Mouse (Mus musculus) ovary, postnatal 10 days (tissue): ENCODE results near the gene B830017H08Rik.
A peak's percentile ranks its signal among the peaks of the same experiment; 100 is the strongest.

Experiments used
- DNase-seq: peaks from one replicate; pipeline ENCODE4 v3.0.0; 2022; ENCODE audit warnings: low spot score

B830017H08Rik gene

GRCm38 (mm10) chr16:17809711-17810110, 23.2 kb upstream of the B830017H08Rik start:
- DNase-seq = peak; percentile 36

- no peak for DNase-seq
Observed at GRCm38 (mm10) chr16:17812120-17812519, 20.8 kb upstream of the B830017H08Rik start.

- no peak for DNase-seq
Observed at GRCm38 (mm10) chr16:17813173-17813572, 19.7 kb upstream of the B830017H08Rik start.

DNA sequence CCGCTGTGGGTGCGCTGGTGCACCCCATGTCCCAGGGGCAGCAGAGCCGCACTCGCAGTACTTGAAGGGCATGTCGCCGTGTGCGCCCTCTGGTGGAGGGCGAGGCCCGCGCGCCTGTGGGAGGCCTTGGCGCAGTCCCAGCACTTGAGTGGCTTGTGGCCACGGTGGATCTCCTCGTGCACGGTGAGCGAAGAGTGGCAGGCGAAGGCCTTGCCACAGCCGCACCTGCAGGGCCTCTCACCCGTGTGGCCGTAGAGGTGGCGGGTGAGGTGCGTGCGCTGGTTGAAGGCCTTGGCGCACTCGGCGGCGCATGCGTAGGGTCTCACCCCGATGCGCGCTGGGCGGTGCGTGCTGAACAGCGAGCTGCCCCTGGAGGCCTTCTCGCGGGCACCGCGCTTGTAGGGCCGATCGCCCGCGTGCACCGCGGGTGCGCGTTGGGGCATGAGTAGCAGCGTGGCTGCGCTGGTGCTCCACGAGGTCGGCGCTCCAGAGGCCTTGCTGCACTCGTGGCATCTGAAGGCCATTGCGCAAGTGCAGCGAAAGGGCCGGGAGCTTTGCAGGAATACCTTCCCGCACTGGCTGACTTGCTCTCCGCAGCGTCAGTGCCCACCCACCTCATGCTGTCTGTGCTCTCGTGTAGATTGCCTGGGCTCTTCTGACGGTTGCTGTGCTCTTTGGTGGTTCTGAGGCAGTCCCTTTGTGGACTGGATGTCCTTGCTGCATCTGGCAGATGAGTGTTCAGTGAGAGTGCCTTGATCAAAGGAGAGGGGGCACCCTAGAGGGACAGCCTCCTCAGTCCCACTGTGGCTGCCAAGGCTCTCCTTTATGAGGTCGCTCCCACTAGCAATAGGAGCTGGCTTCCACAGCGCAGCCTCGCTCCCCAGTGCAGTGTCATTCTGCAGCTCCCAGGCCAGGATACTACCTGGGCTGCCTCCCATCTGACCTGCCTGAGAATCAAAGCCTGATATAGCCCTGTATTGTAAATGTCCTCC, 17.2 kb upstream of the B830017H08Rik start:
- DNase-seq = no peak

DNA sequence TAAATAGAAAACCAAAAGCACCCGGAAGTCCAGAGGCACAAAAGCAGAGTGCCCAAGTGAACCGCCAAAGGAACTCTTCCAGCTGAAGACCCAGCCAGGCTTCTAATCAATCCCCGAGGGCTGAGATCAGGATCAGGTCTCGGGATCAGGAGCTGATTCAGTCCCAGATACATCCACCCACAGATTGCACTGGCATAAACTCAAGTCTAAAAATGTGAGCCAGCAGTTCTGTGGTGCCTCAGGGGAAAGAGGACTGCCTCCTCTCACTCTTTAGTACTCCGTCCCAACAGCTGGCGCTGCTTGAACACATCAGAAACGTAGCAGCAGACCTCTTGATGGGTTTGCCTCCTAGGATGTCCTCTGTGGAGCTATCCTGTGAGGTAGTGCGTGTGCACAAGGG, 16.4 kb upstream of the B830017H08Rik start:
- no peak for DNase-seq

GRCm38 (mm10) chr16:17826500-17826899, 6.4 kb upstream of the B830017H08Rik start:
- DNase-seq = no peak

- DNase-seq = no peak
Observed at GRCm38 (mm10) chr16:17828229-17828628, 4.7 kb upstream of the B830017H08Rik start.

- no peak for DNase-seq
Observed at GRCm38 (mm10) chr16:17828867-17829266, 4.1 kb upstream of the B830017H08Rik start.

- no peak for DNase-seq
Observed at GRCm38 (mm10) chr16:17830385-17831178, 2.3 kb upstream of the B830017H08Rik start.

DNA sequence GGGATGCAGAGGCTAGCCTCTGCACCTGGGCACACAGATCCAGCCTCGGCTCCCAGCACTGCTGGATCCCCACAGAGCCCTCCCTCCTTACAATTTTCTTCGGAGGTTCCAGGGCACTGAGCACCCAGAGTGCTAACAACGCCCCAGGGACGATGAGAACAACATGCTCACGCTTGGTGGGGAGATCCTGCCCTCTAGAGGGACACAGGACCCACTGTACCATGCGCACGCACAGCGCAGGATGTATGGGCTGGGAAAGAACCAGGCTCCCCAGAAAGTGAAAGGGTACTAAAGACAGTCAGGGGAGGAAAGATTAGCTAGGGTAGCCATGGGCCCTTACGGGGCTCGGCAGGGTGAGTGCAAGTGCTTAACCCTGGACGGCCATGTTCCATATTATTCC, 1.1 kb upstream of the B830017H08Rik start:
- DNase-seq = no peak

DNA sequence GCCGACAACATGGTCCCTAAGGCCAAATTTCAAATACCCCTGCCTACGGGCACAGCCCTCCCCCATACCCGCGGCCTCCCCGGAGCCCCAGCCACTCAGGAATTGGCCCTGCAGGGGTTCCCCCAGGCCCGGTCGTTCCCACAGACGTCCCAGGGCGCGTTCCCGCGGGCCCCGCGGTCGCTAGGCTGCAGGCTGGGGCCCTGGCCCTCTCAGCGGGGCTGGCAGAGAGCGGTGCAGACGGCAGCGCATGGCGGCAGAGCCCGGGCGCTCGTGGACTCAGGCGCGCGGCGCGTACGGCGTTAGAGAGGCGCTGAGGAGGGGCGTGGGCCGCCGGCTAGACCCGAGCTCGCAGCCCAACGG, 380 bp downstream of the B830017H08Rik start:
- no peak for DNase-seq

DNA sequence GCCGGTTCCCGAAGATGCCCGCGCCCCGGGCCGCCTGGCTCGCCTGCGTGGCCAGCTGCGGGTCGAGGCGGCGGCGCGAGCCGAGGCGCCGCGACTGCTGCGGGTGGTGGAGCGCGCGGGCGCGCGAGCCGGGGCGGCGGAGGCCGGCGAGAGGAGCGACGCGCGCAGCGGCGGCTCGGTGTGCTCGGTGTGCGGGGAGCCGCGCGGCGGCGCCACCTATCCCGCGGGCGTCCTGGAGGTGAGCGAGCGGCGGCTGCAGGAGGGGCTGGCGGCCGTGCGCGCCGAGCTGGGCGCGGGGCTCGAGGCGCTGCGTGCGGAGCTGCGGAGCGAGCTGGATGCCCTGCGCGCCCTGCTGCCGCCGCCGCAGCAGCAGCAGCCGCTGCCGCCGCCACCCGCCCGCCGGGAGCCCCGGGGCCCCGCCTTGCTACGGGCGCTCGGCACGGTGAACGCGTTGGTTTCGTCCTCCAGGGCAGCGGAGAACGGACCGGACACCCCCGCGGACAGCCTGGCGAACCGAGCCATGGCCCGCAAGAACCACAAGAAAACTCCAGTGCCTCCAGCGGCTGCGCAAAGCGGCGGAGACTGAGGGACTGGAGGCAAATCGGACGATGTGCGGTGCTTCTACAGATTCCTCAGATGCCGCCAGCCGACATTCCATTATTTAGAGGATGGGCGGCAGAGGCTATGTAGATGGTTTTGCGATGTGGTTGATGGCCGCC, 919 bp downstream of the B830017H08Rik start:
- no peak for DNase-seq

DNA sequence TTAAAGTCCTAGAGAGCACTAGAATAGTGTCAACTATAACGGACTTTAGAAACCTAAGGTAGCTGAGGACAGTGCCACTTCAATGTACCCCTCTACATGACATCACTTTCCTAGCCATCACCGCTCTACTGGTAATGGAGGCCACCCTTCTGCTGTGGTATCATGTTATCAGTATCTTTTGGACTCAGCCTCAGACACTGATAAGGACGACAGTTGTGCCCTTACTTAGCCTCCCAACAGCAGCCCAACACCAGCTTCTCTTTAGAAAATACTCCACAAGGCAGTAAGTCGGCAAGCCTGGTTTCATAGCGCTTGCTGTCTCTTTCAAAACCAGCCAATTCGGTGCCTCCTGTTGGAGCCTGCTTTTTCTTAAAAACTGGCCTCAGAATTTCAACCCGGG, 1.6 kb downstream of the B830017H08Rik start:
- no peak for DNase-seq

- DNase-seq = no peak
Observed at GRCm38 (mm10) chr16:17835481-17835880, 2.6 kb downstream of the B830017H08Rik start.

DNA sequence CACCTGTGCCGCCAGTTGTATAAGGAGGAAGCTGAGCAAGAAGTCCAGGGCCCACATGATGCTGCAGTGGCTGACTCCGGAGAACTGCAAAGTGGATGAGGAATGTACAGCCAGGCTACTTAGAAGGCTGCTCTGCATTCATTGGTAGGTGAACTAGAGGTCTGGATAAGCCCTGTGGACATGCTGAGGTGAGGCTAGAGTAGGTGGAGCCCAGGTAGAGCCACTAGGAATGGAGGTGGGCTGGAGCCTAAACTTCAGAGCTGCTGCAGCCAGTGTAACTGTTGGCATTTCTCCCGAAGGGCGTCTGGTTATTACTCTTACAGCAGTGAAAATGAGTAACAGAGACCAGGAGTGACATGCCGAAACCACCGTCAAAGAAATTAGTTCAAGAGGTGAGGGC, 5.1 kb downstream of the B830017H08Rik start, which contains the start of gene Car15:
Car15 (minus strand) TSS at position 314 of the 400 bp plus-strand sequence.
- DNase-seq = no peak

DNA sequence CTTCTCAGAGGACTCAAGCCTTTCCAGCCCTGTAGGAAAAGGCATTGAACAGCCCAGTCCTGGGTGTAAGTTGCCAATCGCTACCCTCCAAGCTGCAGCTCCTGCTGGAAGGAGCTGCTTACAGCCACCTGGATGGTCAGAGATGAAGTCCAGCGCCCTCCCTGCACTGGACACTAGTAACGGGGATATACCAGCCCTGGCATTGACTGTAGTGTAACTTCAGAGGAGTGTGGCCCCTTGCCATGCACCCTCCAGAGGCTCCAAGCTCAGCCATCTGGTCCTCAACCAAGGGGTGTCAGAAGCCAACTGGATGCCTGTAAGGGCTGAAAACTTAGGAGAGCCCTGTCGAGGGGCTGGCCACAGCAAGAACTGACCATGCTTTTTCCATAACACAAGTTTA, 7.1 kb downstream of the B830017H08Rik start:
- no peak for DNase-seq

- no peak for DNase-seq
Observed at GRCm38 (mm10) chr16:17842437-17842836, 9.5 kb downstream of the B830017H08Rik start.

DNA sequence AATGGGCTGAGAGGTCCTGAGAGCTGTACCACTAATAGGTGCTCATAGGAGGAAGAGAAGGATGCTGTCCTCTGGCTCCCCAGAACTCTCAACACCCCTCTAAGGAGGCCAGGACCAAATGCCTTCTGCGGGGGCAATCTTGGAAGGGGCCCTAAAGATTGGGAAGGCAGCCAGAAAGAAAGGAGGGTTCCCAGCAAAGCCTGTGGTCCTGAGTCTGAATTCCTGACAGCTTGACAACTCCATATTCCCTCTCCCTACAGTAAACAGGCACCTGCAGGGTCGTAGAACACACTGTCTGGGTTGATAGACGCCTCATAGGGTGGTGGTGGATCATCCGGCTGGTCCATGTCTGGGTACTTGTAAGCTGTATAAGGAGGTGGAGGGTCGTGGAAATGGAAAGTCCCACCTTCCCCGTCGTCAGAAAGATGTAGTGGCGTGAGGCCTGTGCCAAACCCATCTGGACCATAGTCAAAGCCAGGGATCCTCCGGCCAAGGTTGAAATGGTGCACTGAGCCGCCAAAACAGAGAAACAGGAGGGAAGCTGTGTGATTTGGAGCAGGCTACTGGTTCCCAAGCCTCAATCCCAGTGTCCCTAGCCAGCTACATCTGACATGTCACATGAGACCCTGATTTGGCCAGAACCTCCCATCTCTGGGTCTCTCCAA, 10.9 kb downstream of the B830017H08Rik start:
- DNase-seq = no peak

DNA sequence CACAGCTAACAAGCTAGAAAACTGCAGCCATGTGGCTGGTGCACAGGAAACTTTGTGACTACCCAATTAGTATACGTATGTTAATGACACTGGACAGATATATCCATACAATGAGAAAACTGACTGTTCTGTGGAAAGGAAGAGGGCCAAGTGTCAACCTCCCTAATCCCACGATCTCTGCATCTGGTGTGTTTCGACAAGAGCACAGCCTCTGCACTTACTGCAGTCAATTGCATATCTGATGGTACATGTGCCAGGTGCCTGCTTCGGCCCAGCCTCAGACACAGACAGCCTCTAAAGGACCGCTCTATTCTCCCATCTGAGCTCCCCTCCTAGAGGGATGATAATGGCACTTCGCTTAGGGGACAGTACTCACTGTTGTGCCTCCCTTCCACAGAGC, 15.5 kb downstream of the B830017H08Rik start:
- no peak for DNase-seq

GRCm38 (mm10) chr16:17848928-17849327, 16.0 kb downstream of the B830017H08Rik start:
- DNase-seq = no peak

DNA sequence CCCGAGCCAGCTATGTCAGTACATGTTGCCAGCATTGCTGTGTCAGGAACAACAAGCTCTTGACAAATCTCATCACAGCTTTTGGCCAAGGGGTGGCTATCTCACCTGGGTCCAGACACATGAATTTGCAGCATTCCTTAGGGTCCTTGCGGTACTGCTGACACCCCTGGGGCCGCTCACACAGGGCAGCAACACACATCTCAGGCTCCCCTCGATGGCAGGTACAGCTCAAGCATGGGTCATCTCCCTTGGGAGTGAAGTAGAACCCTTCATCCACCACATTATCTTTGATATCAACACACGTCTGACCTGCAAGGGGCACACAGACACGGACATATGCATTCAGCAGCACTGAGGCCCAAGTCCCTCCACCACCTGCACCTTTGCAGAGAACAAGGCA, 16.6 kb downstream of the B830017H08Rik start:
- no peak for DNase-seq

- DNase-seq = no peak
Observed at GRCm38 (mm10) chr16:17851331-17851730, 18.4 kb downstream of the B830017H08Rik start.
